ENCODE assay signal across 8 mouse cellular contexts in genomic region chr11:22981984-22982757, GRCm38 (mm10). TPM values are rescaled to one million over a fixed set of nuclear protein-coding genes. Genes with fewer than 3 reads are reported as not detected.
A peak's percentile ranks its signal among the peaks of the same experiment; 100 is the strongest.
DNase-seq lines count a peak whose midpoint lies in the region; ATAC-seq lines count a peak whose summit lies in the region.

Gene Gm28048 (minus strand): TSS chr11:22982090.
Gene Commd1 (minus strand): TSS chr11:22982382.

- H3K9ac ChIP-seq in heart, embryonic 11.5 days (ENCODE audit: low read depth, low read length), result peak within 1 kb of the TSS; percentile 86
- peak within 1 kb of the TSS; percentile 89 for H3K9ac ChIP-seq in kidney, embryonic 16.5 days (replicated peaks; ENCODE audit: low read length)
- peak within 1 kb of the TSS; percentile 71 for H3K9ac ChIP-seq in liver, embryonic 11.5 days (ENCODE audit: low read depth, low read length)
- peak within 1 kb of the TSS; percentile 61 for H3K9ac ChIP-seq in stomach, embryonic 14.5 days (replicated peaks; ENCODE audit: low read depth, low read length)

- no peaks in the 10 kb centered on the region for H3K9me3 ChIP-seq in heart, embryonic 11.5 days (replicated peaks; ENCODE audit: control insufficient read depth, low read length)
- H3K9me3 ChIP-seq in kidney, embryonic 16.5 days (ENCODE audit: low read length), result no peaks in the 10 kb centered on the region
- H3K9me3 ChIP-seq in liver, embryonic 11.5 days (ENCODE audit: control insufficient read depth, low read length), result no peaks in the 10 kb centered on the region
- no peaks in the 10 kb centered on the region for H3K9me3 ChIP-seq in stomach, embryonic 14.5 days (ENCODE audit: control insufficient read depth, low read depth, low read length)

- ATAC-seq in erythroblast, adult 5-6 weeks (replicated peaks; ENCODE audit: low FRiP score, poor library complexity, severe bottlenecking), result peak; percentile 90
- ATAC-seq in heart, embryonic 11.5 days (replicated peaks; ENCODE audit: insufficient number of reproducible peaks, low FRiP score, low TSS enrichment), result peak; percentile 85
- ATAC-seq in kidney, embryonic 16.5 days (ENCODE audit: low FRiP score, low TSS enrichment), result peak; percentile 96
- ATAC-seq in liver, embryonic 11.5 days (replicated peaks; ENCODE audit: low FRiP score), result peak; percentile 90
- ATAC-seq in stomach, embryonic 14.5 days (ENCODE audit: insufficient number of reproducible peaks, insufficient read depth, low FRiP score, low read depth), result peak; percentile 91

- H3K4me2 ChIP-seq in heart, embryonic 11.5 days, result peak within 1 kb of the TSS; percentile 84
- peak within 1 kb of the TSS; percentile 86 for H3K4me2 ChIP-seq in kidney, embryonic 16.5 days (replicated peaks; ENCODE audit: low read depth, low read length)
- H3K4me2 ChIP-seq in liver, embryonic 11.5 days, result peak within 1 kb of the TSS; percentile 75
- peak within 1 kb of the TSS; percentile 73 for H3K4me2 ChIP-seq in stomach, embryonic 14.5 days (replicated peaks; ENCODE audit: low read depth, low read length)

- peak within 1 kb of the TSS; percentile 64 for H3K4me3 ChIP-seq in heart, embryonic 11.5 days (ENCODE audit: low read depth, low read length)
- peak within 1 kb of the TSS; percentile 61 for H3K4me3 ChIP-seq in kidney, embryonic 16.5 days (ENCODE audit: low read length)
- H3K4me3 ChIP-seq in liver, embryonic 11.5 days (ENCODE audit: low read depth, low read length), result peak within 1 kb of the TSS; percentile 53
- peak within 1 kb of the TSS; percentile 54 for H3K4me3 ChIP-seq in stomach, embryonic 14.5 days (ENCODE audit: low read depth, low read length)

- H3K36me3 ChIP-seq in heart, embryonic 11.5 days (ENCODE audit: control insufficient read depth, insufficient read depth, low read length), result 0 out of 2 replicates have a peak, but pooled peaks cover 3% of the 10 kb centered on the region
- peaks cover 7% of the 10 kb centered on the region; the same call in 1 of the 2 replicates for H3K36me3 ChIP-seq in kidney, embryonic 16.5 days (ENCODE audit: insufficient read depth, low read length)
- 0 out of 2 replicates have a peak, but pooled peaks cover 5% of the 10 kb centered on the region for H3K36me3 ChIP-seq in liver, embryonic 11.5 days (ENCODE audit: control insufficient read depth, insufficient read depth, low read length)
- no peaks in the 10 kb centered on the region; the same call in 1 of the 2 replicates for H3K36me3 ChIP-seq in stomach, embryonic 14.5 days (ENCODE audit: control insufficient read depth, insufficient read depth, low read length)

- 3% methylated on average over 42 of the region's 42 CpGs for WGBS in heart, embryonic 11.5 days (ENCODE audit: insufficient replicate concordance)
- WGBS in kidney, embryonic 16.5 days, result 3% methylated on average over 42 of the region's 42 CpGs
- 2% methylated on average over 42 of the region's 42 CpGs for WGBS in liver, embryonic 11.5 days
- 4% methylated on average over 42 of the region's 42 CpGs for WGBS in stomach, embryonic 14.5 days

- H3K27ac ChIP-seq in heart, embryonic 11.5 days (ENCODE audit: low read depth, low read length), result peak within 1 kb of the TSS; percentile 98
- H3K27ac ChIP-seq in kidney, embryonic 16.5 days (ENCODE audit: low read length), result peak within 1 kb of the TSS; percentile 98
- peak within 1 kb of the TSS; percentile 95 for H3K27ac ChIP-seq in liver, embryonic 11.5 days (ENCODE audit: low read depth, low read length)
- H3K27ac ChIP-seq in stomach, embryonic 14.5 days (ENCODE audit: low read length), result peak within 1 kb of the TSS; percentile 97

- peaks cover 7% of the 10 kb centered on the region for H3K4me1 ChIP-seq in heart, embryonic 11.5 days (ENCODE audit: control insufficient read depth, insufficient read depth, low read length)
- peaks cover 13% of the 10 kb centered on the region for H3K4me1 ChIP-seq in kidney, embryonic 16.5 days (ENCODE audit: insufficient read depth, low read length)
- peaks cover 10% of the 10 kb centered on the region for H3K4me1 ChIP-seq in liver, embryonic 11.5 days (replicated peaks; ENCODE audit: control insufficient read depth, insufficient read depth, low read length)
- H3K4me1 ChIP-seq in stomach, embryonic 14.5 days (ENCODE audit: control insufficient read depth, insufficient read depth, low read length), result peaks cover 6% of the 10 kb centered on the region; the same call in 1 of the 2 replicates

- no peaks in the 10 kb centered on the region for H3K27me3 ChIP-seq in heart, embryonic 11.5 days (ENCODE audit: control insufficient read depth, insufficient read depth, low read length)
- no peaks in the 10 kb centered on the region for H3K27me3 ChIP-seq in kidney, embryonic 16.5 days (ENCODE audit: insufficient read depth, low read length)
- no peaks in the 10 kb centered on the region for H3K27me3 ChIP-seq in liver, embryonic 11.5 days (replicated peaks; ENCODE audit: control insufficient read depth, insufficient read depth, low read length)
- H3K27me3 ChIP-seq in stomach, embryonic 14.5 days (ENCODE audit: control insufficient read depth, insufficient read depth, low read length), result no peaks in the 10 kb centered on the region

- DNase-seq in B cell, adult 2 months, result peak; percentile 96
- DNase-seq in brain, adult 2 months (ENCODE audit: low read depth, low spot score), result peak; percentile 98
- peak; percentile 93 for DNase-seq in liver, embryonic 11.5 days (ENCODE audit: low spot score)
- DNase-seq in naive thymus-derived CD4-positive, alpha-beta T cell, adult 2 months (ENCODE audit: low read depth), result peak; percentile 97

RNA-seq across cellular contexts. Expression of gene Gm28048, which starts in this region (rescaled TPM):
- 11.7 and 25.6 TPM in 2 replicates for total RNA-seq in erythroblast, adult 5-6 weeks (2015; ENCODE audit: low replicate concordance)
- 9.3 and 14.2 TPM in 2 replicates for total RNA-seq in erythroblast, adult 5-6 weeks (2017; ENCODE audit: low replicate concordance)
- 8.2 and 11.5 TPM in 2 replicates for polyA plus RNA-seq in heart, embryonic 11.5 days (2014; fragmentation: Nextera tagmentation; extraction: Ambion mirVana)
- 24.4 and 24.7 TPM in 2 replicates for polyA plus RNA-seq in kidney, embryonic 16.5 days (2015; fragmentation: Nextera tagmentation; extraction: Ambion mirVana)
- polyA plus RNA-seq in liver, embryonic 11.5 days (2014; fragmentation: Nextera tagmentation; extraction: Ambion mirVana), result 17.7 and 20.0 TPM in 2 replicates
- polyA plus RNA-seq in stomach, embryonic 14.5 days (2014; fragmentation: Nextera tagmentation; extraction: Ambion mirVana), result 9.2 and 12.6 TPM in 2 replicates

RNA-seq across cellular contexts. Expression of gene Commd1, which starts in this region (rescaled TPM):
- 11.3 and 30.9 TPM in 2 replicates for total RNA-seq in erythroblast, adult 5-6 weeks (2015; ENCODE audit: low replicate concordance)
- total RNA-seq in erythroblast, adult 5-6 weeks (2017; ENCODE audit: low replicate concordance), result 26.3 and 36.5 TPM in 2 replicates
- polyA plus RNA-seq in heart, embryonic 11.5 days (2014; fragmentation: Nextera tagmentation; extraction: Ambion mirVana), result 327 and 355 TPM in 2 replicates
- 371 and 385 TPM in 2 replicates for polyA plus RNA-seq in kidney, embryonic 16.5 days (2015; fragmentation: Nextera tagmentation; extraction: Ambion mirVana)
- polyA plus RNA-seq in liver, embryonic 11.5 days (2014; fragmentation: Nextera tagmentation; extraction: Ambion mirVana), result 331 and 333 TPM in 2 replicates
- polyA plus RNA-seq in stomach, embryonic 14.5 days (2014; fragmentation: Nextera tagmentation; extraction: Ambion mirVana), result 414 and 444 TPM in 2 replicates

Comparison
In these comparisons a context has a peak if more than half of its experiments do, and no peak if none do; other contexts are left out.
1. Peak in every context shown above with its lines: DNase-seq, ATAC-seq, H3K4me3 ChIP-seq and H3K27ac ChIP-seq.